Mouse (Mus musculus) gastrocnemius, postnatal 4 days (tissue): ENCODE measurements around the gene Rnf32. TPM values are rescaled to one million over a fixed set of nuclear protein-coding genes. Genes with fewer than 3 reads are reported as not detected.

Experiments used
- DNase-seq, 2 experiments: peaks; one replicate each; pipeline ENCODE4 v3.0.0; 2021 to 2022; ENCODE audit warnings: low spot score in 2 of 2, mixed read lengths in 2 of 2
- long read RNA-seq, 2 experiments: library from polyadenylated mRNA; stranded (forward); transcript quantifications; one replicate each; pipeline ENCODE4 v2.0.0; 2021
- total RNA-seq, 2 experiments: library from RNA; stranded (reverse); gene quantifications; 2 replicates each; pipeline ENCODE4 v1.2.3; 2021

Rnf32 gene
- under 1 TPM; 0.42 to 0.60 TPM for total RNA-seq
- long read RNA-seq, experiment 1 = 0 reads
- long read RNA-seq, experiment 2 = 0 reads

DNA sequence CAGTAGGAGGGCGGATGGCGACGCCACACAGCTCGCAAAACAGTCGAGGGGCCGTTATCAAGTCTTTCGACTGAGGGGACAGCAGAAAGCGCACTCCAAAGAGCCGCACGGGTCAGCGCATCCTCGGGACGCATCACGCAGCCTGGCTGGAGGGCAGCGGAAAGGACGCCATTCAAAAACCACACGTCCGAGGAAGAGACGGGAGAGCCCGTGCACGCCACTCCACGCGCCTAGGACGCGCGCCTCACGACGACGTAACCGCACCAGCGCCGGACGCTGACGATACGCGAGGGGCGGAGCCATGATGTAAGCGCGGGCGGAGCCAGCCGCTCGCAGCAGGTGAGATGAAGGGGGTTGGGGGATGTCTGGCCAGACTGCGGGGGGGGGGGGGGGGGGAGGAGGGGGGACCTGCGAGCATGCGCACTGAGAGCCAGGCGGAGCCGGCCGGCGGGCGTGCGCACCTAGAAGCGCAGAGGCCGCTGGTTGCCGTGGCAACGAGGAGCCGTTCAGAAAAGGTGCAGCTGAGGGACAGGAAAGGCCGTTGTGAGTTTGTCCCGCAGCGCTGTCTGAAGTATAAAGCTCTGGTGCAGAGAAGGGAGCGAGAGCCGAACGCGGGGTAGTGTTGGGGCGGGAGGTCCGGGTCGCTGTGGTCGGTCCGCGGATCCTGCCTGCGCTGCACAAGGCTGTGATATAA is at the start of gene Rnf32:
Gene Rnf32 (plus strand): TSS at position 423 of the 694 bp plus-strand sequence.
- peak; percentile 21 to 50 for DNase-seq

DNA sequence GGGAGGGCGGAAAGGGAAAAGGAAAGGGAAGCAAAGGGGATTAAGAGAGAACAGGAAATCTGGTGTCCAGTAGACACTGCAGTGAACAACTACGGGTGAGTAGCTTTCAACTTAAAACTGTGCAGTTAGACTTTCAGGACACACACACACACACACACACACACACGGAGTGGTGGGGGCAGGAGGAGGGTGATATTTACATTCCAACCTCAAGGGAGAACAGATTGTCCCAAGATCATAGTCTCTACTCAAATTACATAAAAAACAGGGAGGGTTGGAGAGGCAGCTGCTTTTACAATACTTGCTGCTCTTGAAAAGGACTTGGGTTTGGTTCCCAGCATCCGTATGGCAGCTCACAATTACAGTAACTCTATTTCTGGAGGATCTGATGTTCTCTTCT is 45.6 kb upstream of the Rnf32 start:
- no peak for DNase-seq

- DNase-seq = no peak
Observed at GRCm38 (mm10) chr5:29159849-29160248, 35.9 kb upstream of the Rnf32 start.

- no peak for DNase-seq
Observed at GRCm38 (mm10) chr5:29166947-29167346, 28.8 kb upstream of the Rnf32 start.

DNA sequence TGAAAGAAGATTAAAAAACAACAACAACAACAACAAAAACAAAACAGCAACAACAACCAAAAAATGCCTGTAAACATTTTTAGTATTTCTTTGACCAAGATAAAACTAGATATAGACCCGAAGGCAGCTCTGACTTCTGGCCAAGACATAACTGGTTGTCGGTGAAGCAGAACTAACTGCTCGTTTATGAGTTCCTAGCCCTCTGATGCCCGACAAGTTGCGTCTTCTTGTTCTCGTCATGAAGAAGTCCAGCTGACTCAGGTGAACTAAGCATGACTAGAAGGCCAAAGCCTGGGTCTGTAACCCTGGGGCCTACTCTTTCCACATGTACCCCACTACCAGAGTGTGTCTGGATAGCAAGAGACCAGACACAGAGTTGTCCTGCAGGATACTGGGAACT is 25.6 kb upstream of the Rnf32 start:
- DNase-seq = no peak

DNA sequence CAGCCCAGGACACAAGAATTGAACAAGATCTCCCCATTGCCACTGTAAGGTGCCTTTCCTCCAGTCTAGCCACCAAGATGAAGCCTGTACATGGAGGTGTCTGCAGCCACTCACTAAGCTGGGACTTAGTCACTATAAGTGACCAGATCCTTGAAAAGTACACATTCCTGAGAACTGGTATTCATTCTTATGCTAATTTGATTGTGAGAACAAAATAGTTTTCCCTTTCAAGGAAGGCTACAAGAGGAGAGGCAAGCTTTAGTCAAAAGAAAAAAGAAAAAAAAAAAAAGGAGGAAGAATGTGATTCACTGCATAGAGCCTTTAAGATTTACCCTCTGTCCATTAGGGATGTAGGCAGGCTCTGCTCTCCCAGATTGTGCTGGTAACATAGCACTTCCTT is 24.6 kb upstream of the Rnf32 start:
- DNase-seq = no peak

- no peak for DNase-seq
Observed at GRCm38 (mm10) chr5:29186798-29187197, 9.0 kb upstream of the Rnf32 start.

GRCm38 (mm10) chr5:29195231-29195569 is 592 bp upstream of the Rnf32 start:
- DNase-seq = no peak

GRCm38 (mm10) chr5:29196264-29196658 is 469 bp downstream of the Rnf32 start:
- no peak for DNase-seq

GRCm38 (mm10) chr5:29197187-29197586 is 1.4 kb downstream of the Rnf32 start:
- no peak for DNase-seq

DNA sequence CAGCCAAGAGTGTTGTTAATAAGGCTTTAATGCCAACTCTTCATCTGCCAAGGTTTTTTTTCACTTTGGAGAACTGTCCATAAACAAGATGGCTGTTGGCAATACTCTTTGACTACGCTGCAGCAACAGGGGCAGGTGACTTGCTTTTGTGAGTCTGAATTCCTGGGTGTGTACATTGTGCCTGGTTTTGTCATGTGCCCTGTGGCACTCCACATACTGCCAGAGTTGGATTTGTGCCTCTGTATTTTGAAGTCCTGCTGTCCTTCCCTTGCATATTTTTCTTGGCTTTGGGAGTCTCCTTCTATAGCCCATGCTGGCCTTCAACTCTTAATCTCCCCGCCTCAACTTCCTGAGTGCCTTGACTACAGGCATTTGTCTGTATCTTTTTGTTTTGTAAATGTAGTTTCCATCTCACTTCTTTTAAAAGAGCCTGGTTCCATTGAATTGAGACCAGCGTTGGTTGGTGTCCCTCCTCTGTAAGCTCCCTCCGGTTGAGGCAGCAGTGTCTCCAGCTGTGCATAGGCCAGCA is 3.2 kb downstream of the Rnf32 start:
- DNase-seq = no peak

DNA sequence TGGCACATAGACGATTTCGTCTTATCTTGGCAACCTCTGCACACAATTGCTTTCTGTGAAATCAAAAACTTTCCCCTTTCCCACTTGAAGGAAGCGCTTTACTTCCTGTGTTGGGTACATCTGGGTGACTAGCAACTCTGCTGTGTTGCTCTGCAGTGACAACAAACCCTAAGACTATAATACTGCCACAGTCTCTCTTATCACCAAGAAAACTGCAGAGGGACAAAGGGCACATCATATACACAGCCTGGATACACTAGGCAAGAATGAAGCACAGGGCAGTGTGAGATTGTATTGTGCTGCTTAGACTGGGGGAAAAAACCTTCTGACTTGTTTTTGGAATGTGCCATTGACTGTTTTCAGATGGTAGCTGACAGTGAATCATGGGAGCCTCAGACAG is 4.1 kb downstream of the Rnf32 start:
- DNase-seq = no peak

DNA sequence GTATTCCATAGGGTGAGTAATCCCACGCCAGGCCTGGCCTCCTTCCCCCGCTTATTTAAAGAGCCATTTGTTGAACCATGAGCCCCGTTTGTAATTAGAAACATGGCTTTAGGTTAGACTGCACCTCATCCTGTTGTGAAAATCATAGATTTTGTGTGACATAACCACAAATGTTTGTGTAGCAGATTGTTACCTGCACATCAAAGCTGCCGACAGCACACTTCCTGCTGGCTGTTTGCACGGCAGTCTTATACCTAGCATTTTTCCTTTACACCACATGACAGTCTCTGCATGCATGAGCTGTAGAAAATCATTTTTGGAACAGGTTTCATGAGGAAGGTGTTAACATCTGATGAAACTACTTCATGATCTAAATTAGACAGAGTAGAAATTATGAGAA is 9.9 kb downstream of the Rnf32 start:
- DNase-seq = no peak

DNA sequence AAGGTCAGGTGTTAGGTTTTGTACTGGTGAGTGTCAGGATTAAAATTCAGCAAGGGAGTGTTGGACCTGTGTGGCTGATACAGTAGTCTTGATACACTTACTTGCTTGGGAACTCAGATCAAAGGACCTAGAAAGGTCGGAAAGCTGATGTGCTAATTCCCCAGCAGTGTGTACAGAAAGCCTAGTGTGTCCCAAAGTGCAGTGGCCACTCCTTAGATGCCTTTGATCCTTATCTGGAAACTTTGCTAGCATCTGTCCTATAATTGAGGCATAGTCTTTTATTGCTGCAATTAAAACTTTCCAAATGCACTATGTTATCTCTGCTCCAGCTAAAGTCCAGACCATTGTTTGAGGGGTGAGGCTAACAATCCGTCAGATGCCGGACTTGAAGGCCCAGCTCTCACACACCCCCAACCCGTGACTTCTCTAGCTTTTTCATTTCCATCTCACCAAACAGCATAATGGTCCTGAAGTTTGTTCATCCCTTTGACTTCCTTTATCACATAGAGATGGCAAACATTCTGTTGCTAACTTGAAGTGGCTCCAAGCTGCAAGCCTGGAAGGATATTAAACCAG is 16.3 kb downstream of the Rnf32 start:
- no peak for DNase-seq

DNA sequence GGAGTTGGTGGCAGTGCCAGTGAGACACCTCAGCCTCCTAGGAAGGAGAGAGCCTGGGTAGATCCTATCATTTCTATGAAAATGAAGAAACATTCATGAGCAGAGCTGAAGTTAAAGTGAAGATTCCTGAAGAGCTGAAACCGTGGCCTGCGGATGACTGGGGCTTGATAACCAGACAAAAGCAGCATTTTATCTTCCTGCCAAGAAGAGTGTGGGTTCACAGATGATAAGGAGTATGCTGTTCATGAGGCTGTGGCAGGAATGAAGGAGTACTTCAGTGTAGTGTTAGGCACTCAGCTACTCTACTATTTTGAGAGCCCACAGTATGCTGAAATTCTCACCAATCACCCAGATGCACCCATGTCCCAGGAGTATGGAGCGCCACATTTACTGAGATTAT is 22.2 kb downstream of the Rnf32 start:
- DNase-seq = no peak

DNA sequence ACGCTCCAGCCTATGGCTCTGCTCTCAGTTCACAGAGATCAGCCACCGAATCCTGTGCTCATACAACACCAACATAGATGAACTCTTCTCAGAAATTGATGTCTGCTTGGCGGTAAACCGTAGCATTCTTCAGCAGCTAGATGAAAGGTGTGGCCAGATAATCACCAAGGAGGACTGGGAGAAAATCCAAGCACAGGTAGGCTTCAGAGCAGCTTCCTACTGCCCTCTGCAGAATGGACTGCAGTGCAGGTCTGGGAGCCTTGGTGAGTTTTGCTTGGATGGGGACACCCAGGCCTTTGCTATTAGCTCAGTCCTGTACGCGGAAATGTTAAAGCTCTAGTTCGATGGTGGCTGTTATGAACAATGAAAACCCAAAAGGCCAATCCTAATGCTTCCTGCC is 28.3 kb downstream of the Rnf32 start:
- DNase-seq = no peak

DNA sequence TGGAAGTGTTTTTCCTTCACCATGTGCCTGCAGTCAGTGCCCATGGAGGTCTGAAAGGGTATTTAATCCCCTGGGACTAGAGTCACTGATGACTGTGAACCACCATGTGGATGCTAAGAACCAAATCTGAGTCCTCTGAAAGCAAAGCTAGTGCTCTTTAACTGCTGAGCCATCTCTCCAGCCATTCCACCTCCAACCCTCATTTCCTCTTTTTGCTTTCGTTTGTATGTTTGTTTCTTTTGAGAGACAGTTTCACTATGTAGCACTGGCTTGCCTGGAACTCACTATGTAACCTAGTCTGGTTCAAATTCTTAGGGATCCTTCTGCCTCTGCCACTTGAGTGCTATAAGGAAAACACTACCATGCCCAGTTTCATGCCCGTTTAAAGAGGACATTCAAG is 34.7 kb downstream of the Rnf32 start:
- DNase-seq = no peak

- DNase-seq = no peak
Observed at GRCm38 (mm10) chr5:29238379-29238778, 42.6 kb downstream of the Rnf32 start.

DNA sequence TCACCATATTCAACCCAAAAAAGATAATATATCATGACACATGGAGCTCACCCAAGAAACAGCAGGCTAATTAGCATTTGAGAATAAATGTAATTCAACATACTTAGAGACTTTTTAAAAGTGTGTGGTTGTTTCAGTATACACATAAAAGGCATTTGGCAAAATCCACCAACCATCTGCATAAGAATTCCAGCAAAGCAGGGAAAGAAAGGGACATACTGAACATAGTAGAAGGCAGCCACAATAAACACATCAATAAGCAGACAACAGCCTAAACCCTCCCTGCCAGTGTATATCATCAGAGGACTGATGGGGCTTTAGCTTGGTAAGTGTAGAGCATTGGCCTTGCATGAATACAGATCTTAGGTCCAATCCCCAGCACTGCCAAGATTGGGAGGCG is 49.0 kb downstream of the Rnf32 start:
- DNase-seq = no peak

DNA sequence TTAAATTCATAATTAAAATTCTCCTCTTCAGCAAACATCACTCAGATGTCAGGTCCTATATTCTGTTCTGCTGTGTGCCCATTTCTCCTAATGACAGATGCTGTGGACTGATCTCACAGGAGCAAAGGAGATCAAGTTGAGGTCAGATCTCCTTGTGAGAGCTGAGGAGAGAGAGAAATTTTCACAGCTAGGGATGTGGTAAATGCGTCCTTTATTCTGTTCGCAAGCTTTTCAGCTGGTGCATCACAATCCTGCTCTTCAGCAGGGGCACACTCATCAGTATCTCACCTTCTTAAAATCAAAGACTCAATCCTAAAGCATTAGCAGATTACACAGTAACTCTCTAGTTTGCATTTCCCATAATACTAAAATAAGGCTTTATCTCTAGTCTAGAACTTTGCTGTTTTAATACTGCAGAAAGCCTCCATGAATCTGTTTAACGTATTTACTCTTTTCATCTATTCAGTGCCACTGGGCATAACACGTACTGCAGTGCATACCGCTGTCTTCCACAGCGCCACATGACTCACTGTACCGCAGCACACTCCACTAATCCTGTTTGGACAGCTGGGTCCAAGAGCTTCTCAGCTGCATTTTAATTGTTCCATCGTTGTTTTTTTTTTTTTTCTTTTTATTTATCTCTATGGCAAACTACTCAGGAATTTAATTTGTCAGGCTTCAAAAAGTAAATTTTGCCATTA is 55.2 kb downstream of the Rnf32 start:
- DNase-seq = no peak

DNA sequence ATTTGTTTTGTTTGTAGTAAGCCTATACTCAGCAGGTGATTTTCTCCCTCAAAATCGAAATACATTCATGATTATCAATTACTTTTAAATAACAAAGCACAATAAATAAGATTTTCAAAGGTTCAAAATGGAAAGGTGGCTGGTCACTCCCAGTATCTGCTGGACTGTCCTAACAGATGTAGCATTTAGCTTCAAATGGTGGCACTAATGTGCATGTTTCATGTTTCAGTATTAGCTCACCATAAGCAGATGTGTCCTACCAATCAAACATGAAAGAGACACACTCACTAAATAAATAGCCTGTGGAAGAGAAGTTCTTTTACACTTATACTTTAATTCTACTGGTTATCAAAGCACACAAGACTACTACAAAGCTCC is 55.7 kb downstream of the Rnf32 start:
- no peak for DNase-seq

DNA sequence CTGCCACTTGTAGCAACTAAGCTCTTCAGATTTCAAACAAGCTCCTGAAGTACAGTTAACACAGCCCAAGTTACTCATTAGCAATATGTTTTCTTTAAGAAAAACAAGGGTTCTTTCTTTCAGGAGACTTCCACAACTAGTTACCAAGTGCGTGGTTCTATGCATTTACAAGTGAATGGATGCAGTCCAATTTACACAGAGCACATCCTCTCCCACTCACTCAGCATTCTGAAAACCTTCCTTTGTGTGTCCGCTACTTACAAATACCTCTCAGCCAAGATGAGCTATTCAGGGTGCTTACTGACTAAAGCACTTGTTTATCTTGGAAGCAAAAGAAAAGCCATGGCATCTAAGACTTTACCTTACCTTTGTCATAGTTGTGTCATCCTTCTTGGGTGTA is 58.1 kb downstream of the Rnf32 start:
- DNase-seq = no peak

- DNase-seq = no peak
Observed at GRCm38 (mm10) chr5:29270879-29271278, 75.1 kb downstream of the Rnf32 start.
